Mouse (Mus musculus) neural tube, embryonic 12.5 days (tissue): ENCODE results near the gene Serpinb9. TPM values are rescaled to one million over a fixed set of nuclear protein-coding genes. Genes with fewer than 3 reads are reported as not detected.

Experiments used
- ATAC-seq: fragments of 200-750 bp; cut with Nextera tagmentation; 2 replicates; pipeline ENCODE4 v1.8.0; 2017; ENCODE audit warnings: low read depth, mild to moderate bottlenecking, moderate TSS enrichment, moderate library complexity; ENCODE audit not compliant: low FRiP score
- H3K27ac ChIP-seq: fragments of 300-500 bp; sonication (generic); 2 replicates; pipeline ENCODE4 v1.5.1; 2016
- H3K27me3 ChIP-seq: fragments of 300-500 bp; sonication (generic); replicated peaks from 2 replicates; pipeline ENCODE4 v1.6.1; 2016; ENCODE audit warnings: mild to moderate bottlenecking
- H3K36me3 ChIP-seq: fragments of 300-500 bp; sonication (generic); 2 replicates; pipeline ENCODE4 v1.6.1; 2016; ENCODE audit warnings: mild to moderate bottlenecking
- H3K4me1 ChIP-seq: fragments of 300-500 bp; sonication (generic); 2 replicates; pipeline ENCODE4 v1.6.1; 2016
- H3K4me2 ChIP-seq: fragments of 300-500 bp; sonication (generic); replicated peaks from 2 replicates; pipeline ENCODE4 v1.6.1; 2016; ENCODE audit warnings: mild to moderate bottlenecking
- H3K4me3 ChIP-seq: fragments of 300-500 bp; sonication (generic); 2 replicates; pipeline ENCODE4 v1.5.1; 2016
- H3K9ac ChIP-seq: fragments of 300-500 bp; sonication (generic); 2 replicates; pipeline ENCODE4 v1.6.1; 2016; ENCODE audit warnings: mild to moderate bottlenecking
- H3K9me3 ChIP-seq: fragments of 300-500 bp; sonication (generic); 2 replicates; pipeline ENCODE4 v1.6.1; 2016; ENCODE audit warnings: mild to moderate bottlenecking
- WGBS: fragments of 180-500 bp; shearing (Covaris S2); methylation state at CpG from one replicate; pipeline ENCODE4 v1.1.7; 2016; 5-methylcytosine and 5-hydroxymethylcytosine counted together
- polyA plus RNA-seq: library from polyadenylated mRNA; unstranded; fragments of >200 nt; fragmentation: Nextera tagmentation; extraction: Ambion mirVana; gene quantifications from 2 replicates; pipeline ENCODE4 v1.2.1, GENCODE M21; 2016

Gene Serpinb9
- polyA plus RNA-seq, 1 experiment from 2014 or later = 1.0 TPM

GRCm38 (mm10) chr13:33047234-33047633, 44.2 kb downstream of the Serpinb9 start:
- 91% methylated on average over 2 of the region's 2 CpGs for WGBS
- Histone ChIP-seq H3K36me3 (no peaks in the 10 kb centered on the region), H3K27me3 (no peaks in the 10 kb centered on the region), H3K9ac (no peak overlapping the region), H3K9me3 (no peaks in the 10 kb centered on the region), H3K4me1 (no peaks in the 10 kb centered on the region), H3K4me3 (no peak overlapping the region), H3K27ac (no peak overlapping the region), H3K4me2 (no peak overlapping the region)
- no peak for ATAC-seq

GRCm38 (mm10) chr13:33048187-33048586, 45.1 kb downstream of the Serpinb9 start:
- H3K9me3 ChIP-seq = no peaks in the 10 kb centered on the region
- WGBS = 82% methylated on average over 4 of the region's 4 CpGs
- H3K4me2 ChIP-seq = no peak overlapping the region
- H3K27ac ChIP-seq = no peak overlapping the region
- H3K27me3 ChIP-seq = no peaks in the 10 kb centered on the region
- no peak overlapping the region for H3K9ac ChIP-seq
- no peak overlapping the region for H3K4me3 ChIP-seq
- H3K36me3 ChIP-seq = no peaks in the 10 kb centered on the region
- no peak for ATAC-seq
- no peaks in the 10 kb centered on the region for H3K4me1 ChIP-seq

DNA sequence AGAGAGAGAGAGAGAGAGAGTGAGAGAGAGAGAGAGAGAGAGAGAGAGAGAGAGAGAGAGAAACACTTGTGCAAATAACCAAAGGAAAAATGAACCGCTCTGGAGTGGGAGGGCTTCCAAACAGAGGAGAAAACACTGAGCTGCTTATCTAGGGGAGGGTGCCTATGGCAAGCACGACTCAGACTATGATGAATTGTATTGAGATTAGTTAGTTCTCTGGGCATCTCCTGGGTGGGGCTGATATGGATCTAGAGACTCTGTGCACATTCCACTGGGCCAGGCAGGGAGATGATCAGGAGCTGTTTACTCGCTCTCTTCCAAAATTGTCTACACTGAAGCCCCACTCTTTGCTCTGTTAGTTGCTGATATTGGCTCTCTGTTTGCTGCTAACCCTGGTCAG, 48.6 kb downstream of the Serpinb9 start:
- H3K4me2 ChIP-seq = no peak overlapping the region
- no peak overlapping the region for H3K9ac ChIP-seq
- 82% methylated on average over 3 of the region's 3 CpGs for WGBS
- H3K4me1 ChIP-seq = no peaks in the 10 kb centered on the region
- no peaks in the 10 kb centered on the region for H3K9me3 ChIP-seq
- no peak overlapping the region for H3K27ac ChIP-seq
- no peak overlapping the region for H3K4me3 ChIP-seq
- no peaks in the 10 kb centered on the region for H3K27me3 ChIP-seq
- H3K36me3 ChIP-seq = no peaks in the 10 kb centered on the region
- ATAC-seq = no peak

GRCm38 (mm10) chr13:33063048-33063447, 60.0 kb downstream of the Serpinb9 start:
- Histone ChIP-seq H3K4me1 (no peaks in the 10 kb centered on the region), H3K4me3 (no peak overlapping the region), H3K9ac (no peak overlapping the region), H3K27me3 (no peaks in the 10 kb centered on the region), H3K9me3 (no peaks in the 10 kb centered on the region), H3K4me2 (no peak overlapping the region), H3K36me3 (no peaks in the 10 kb centered on the region), H3K27ac (no peak overlapping the region)
- WGBS = 79% methylated on average over 1 of the region's 1 CpGs
- ATAC-seq = no peak

Other genes starting within 250 kb of the Serpinb9 start
- 0.79 and 1.1 TPM in 2 replicates for gene Mylk4, start 219.3 kb upstream of the Serpinb9 start, polyA plus RNA-seq
- 37.7 and 40.8 TPM in 2 replicates for gene Wrnip1, start 201.2 kb upstream of the Serpinb9 start, polyA plus RNA-seq
- not detected in 2 replicates for gene D930007J09Rik, start 200.4 kb upstream of the Serpinb9 start, polyA plus RNA-seq
- gene Serpinb1a, start 152.1 kb upstream of the Serpinb9 start, polyA plus RNA-seq = 1.8 and 2.3 TPM in 2 replicates
- not detected in 2 replicates for gene Serpinb1c, start 105.0 kb upstream of the Serpinb9 start, polyA plus RNA-seq
- 0.24 and 0.32 TPM in 2 replicates for gene Serpinb6b, start 38.0 kb upstream of the Serpinb9 start, polyA plus RNA-seq
- 0.09 and 0.28 TPM in 2 replicates for gene Serpinb9b, start 24.2 kb downstream of the Serpinb9 start, polyA plus RNA-seq
- gene Serpinb1b, start 75.3 kb downstream of the Serpinb9 start, polyA plus RNA-seq = not detected in 2 replicates
- gene Serpinb9c, start 156.5 kb downstream of the Serpinb9 start, polyA plus RNA-seq = not detected in 2 replicates
- not detected in 2 replicates for gene Serpinb9d, start 189.7 kb downstream of the Serpinb9 start, polyA plus RNA-seq
- not detected in 2 replicates for gene Serpinb9e, start 246.4 kb downstream of the Serpinb9 start, polyA plus RNA-seq